Mouse (Mus musculus) C2C12 (cell line): Measurements from ENCODE around the gene Prpf19. TPM values are rescaled to one million over a fixed set of nuclear protein-coding genes. Genes with fewer than 3 reads are reported as not detected.
A peak's percentile ranks its signal among the peaks of the same experiment; 100 is the strongest.

Source experiments
- H3K27me3 ChIP-seq: one replicate; pipeline ENCODE4 v1.6.1; 2011; ENCODE audit not compliant: control insufficient read depth, insufficient read depth, insufficient read length
- H3K36me3 ChIP-seq: one replicate; pipeline ENCODE4 v1.6.1; 2011; ENCODE audit not compliant: control insufficient read depth, insufficient read depth
- H3K4me3 ChIP-seq: one replicate; pipeline ENCODE4 v1.5.1; 2011; ENCODE audit warnings: mild to moderate bottlenecking, control low read depth; ENCODE audit not compliant: poor library complexity, insufficient read depth, severe bottlenecking
- H3K79me2 ChIP-seq: one replicate; pipeline ENCODE4 v1.6.1; 2011; ENCODE audit not compliant: control insufficient read depth, insufficient read depth
- H3K79me3 ChIP-seq: one replicate; pipeline ENCODE4 v1.6.1; 2011; ENCODE audit warnings: low read depth, control low read depth
- H3ac ChIP-seq: one replicate; pipeline ENCODE3; 2011; ENCODE audit warnings: low read depth; ENCODE audit not compliant: control insufficient read depth, insufficient read length
- CEBPB ChIP-seq: IDR thresholded peaks from one replicate; pipeline ENCODE4 v1.6.1; 2011; ENCODE audit warnings: low read depth, mild to moderate bottlenecking, control low read depth, moderate library complexity
- CTCF ChIP-seq: IDR thresholded peaks from one replicate; pipeline ENCODE4 v1.5.1; 2011; ENCODE audit not compliant: control insufficient read depth, insufficient read depth, insufficient read length
- FOSL1 ChIP-seq: IDR thresholded peaks from one replicate; pipeline ENCODE4 v1.8.0; 2011; ENCODE audit warnings: mild to moderate bottlenecking, low read length; ENCODE audit not compliant: poor library complexity, insufficient read depth, severe bottlenecking
- MAX ChIP-seq: IDR thresholded peaks from one replicate; pipeline ENCODE4 v1.6.1; 2011; ENCODE audit warnings: mild to moderate bottlenecking, control low read depth
- MYOD1 ChIP-seq: IDR thresholded peaks from one replicate; pipeline ENCODE4 v1.6.1; 2011; ENCODE audit warnings: low read depth; ENCODE audit not compliant: control insufficient read depth, insufficient read length
- MYOG ChIP-seq: IDR thresholded peaks from one replicate; pipeline ENCODE4 v1.6.1; 2011; ENCODE audit not compliant: control insufficient read depth, insufficient read length; ENCODE audit errors: extremely low read depth
- USF1 ChIP-seq: IDR thresholded peaks from one replicate; pipeline ENCODE4 v1.6.1; 2011; ENCODE audit warnings: low read depth, mild to moderate bottlenecking, control low read depth, moderate library complexity
- polyA plus RNA-seq: library from polyadenylated mRNA; unstranded; fragments of >200 nt; fragmentation: generic; extraction: Trizol; gene quantifications from one replicate; pipeline ENCODE4 v1.2.1, GENCODE M21; 2012; ENCODE audit warnings: missing spikeins

Prpf19 gene
- polyA plus RNA-seq, 1 experiment = 299 TPM

DNA sequence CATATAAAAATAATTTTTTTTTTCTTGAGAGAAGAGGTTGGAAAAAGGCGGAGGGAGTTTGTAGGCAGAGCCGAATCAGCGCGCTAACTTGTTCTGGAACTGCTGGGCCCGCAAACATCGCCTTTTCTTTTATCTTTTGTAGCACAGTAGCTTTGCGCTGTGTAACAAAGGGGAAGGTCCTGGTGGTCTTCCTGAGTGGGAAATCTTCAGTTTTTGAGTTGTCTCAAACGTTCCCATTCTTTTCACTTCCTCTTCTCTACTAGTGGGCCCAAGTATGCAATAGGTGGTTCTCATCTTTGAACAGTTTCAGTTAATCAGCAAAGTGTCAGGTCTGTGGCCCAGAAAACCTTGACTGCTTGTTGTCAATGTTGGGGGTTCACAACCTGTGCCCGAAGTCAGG lies 54.5 kb downstream of the Prpf19 start:
- peaks cover 23% of the 10 kb centered on the region for H3K36me3 ChIP-seq
- peak overlapping the region; percentile 10 for H3ac ChIP-seq
- H3K27me3 ChIP-seq = no peaks in the 10 kb centered on the region
- peaks cover 46% of the 10 kb centered on the region for H3K79me2 ChIP-seq
- H3K4me3 ChIP-seq = peak overlapping the region; percentile 94
- TF ChIP-seq USF1 (no peak), MYOG (no peak), CTCF (no peak), MYOD1 (no peak), MAX (no peak), CEBPB (no peak), FOSL1 (no peak)
- peaks cover 32% of the 10 kb centered on the region for H3K79me3 ChIP-seq

- Histone ChIP-seq H3K79me2 (peaks cover 19% of the 10 kb centered on the region), H3K4me3 (no peak overlapping the region), H3ac (no peak overlapping the region), H3K36me3 (no peaks in the 10 kb centered on the region), H3K79me3 (peaks cover 17% of the 10 kb centered on the region), H3K27me3 (no peaks in the 10 kb centered on the region)
- TF ChIP-seq USF1 (no peak), MYOD1 (peak; percentile 5), MAX (no peak)
These were observed 57.2 kb downstream of the Prpf19 start for GRCm38 (mm10) chr19:10952021-10952939.

Other genes starting within 250 kb of the Prpf19 start
- gene Pga5, start 217.2 kb upstream of the Prpf19 start, polyA plus RNA-seq = not detected
- 21.9 TPM for gene Vps37c, start 206.5 kb upstream of the Prpf19 start, polyA plus RNA-seq
- 0.04 TPM for gene Cd5, start 156.2 kb upstream of the Prpf19 start, polyA plus RNA-seq
- 0.30 TPM for gene Cd6, start 65.2 kb upstream of the Prpf19 start, polyA plus RNA-seq
- 6.3 TPM for gene Slc15a3, start 55.5 kb upstream of the Prpf19 start, polyA plus RNA-seq
- gene Tmem132a, start 25.3 kb upstream of the Prpf19 start, polyA plus RNA-seq = 130 TPM
- 141 TPM for gene Tmem109, start 13.2 kb upstream of the Prpf19 start, polyA plus RNA-seq
- gene Zp1, start 25.4 kb downstream of the Prpf19 start, polyA plus RNA-seq = not detected
- 0.07 TPM for gene Ptgdr2, start 41.9 kb downstream of the Prpf19 start, polyA plus RNA-seq
- gene Ccdc86, start 54.0 kb downstream of the Prpf19 start, polyA plus RNA-seq = 31.3 TPM
- gene Ms4a10, start 79.4 kb downstream of the Prpf19 start, polyA plus RNA-seq = not detected
- gene Ms4a15, start 98.0 kb downstream of the Prpf19 start, polyA plus RNA-seq = not detected
- not detected for gene Ms4a18, start 122.8 kb downstream of the Prpf19 start, polyA plus RNA-seq
- not detected for gene Ms4a8a, start 185.9 kb downstream of the Prpf19 start, polyA plus RNA-seq
- not detected for gene 1700017D01Rik, start 235.6 kb downstream of the Prpf19 start, polyA plus RNA-seq